Mouse (Mus musculus): ENCODE data around the gene Faap24. TPM values are rescaled to one million over a fixed set of nuclear protein-coding genes. Genes with fewer than 3 reads are reported as not detected.

Gene Faap24
- total and polyA plus RNA-seq, 2 experiments, result 1.0 to 1.8 TPM

- Histone ChIP-seq H3K27ac (replicated peaks; ENCODE audit: insufficient read depth, low read depth, low read length) (no peak overlapping the region), H3K4me1 (ENCODE audit: control insufficient read depth, insufficient read depth, low read length) (no peaks in the 10 kb centered on the region), H3K79me2 (ENCODE audit: control insufficient read depth, insufficient read depth, low read length) (no peaks in the 10 kb centered on the region), H3K9ac (ENCODE audit: low read depth, low read length) (no peak overlapping the region), H3K4me3 (ENCODE audit: insufficient read depth, low read depth, low read length) (no peak overlapping the region), H3K27me3 (ENCODE audit: control insufficient read depth, insufficient read depth, low read length) (no peaks in the 10 kb centered on the region), H3K36me3 (ENCODE audit: control insufficient read depth, insufficient read depth, low read length) (peaks cover 8% of the 10 kb centered on the region; the same call in 1 of the 2 replicates)
- WGBS, result 71% methylated on average over 9 of the region's 9 CpGs
- DNase-seq (ENCODE audit: extremely low read depth, low read depth, low spot score), result no peak
- no peak for TF ChIP-seq POLR2A (IDR thresholded peaks at IDR 0.05; ENCODE audit: extremely low read depth, insufficient read depth, low read length)
- TF ChIP-seq CTCF (IDR thresholded peaks at IDR 0.05; ENCODE audit: low read depth, low read length), result no peak
Observed at GRCm38 (mm10) chr7:35376623-35377022, 20.0 kb downstream of the Faap24 start.

- no peak overlapping the region for H3K27ac ChIP-seq (replicated peaks; ENCODE audit: insufficient read depth, low read depth, low read length)
- H3K4me3 ChIP-seq (ENCODE audit: insufficient read depth, low read depth, low read length), result no peak overlapping the region
- H3K9ac ChIP-seq (ENCODE audit: low read depth, low read length), result no peak overlapping the region
- H3K79me2 ChIP-seq (ENCODE audit: control insufficient read depth, insufficient read depth, low read length), result no peaks in the 10 kb centered on the region
- peaks cover 14% of the 10 kb centered on the region; the same call in 1 of the 2 replicates for H3K36me3 ChIP-seq (ENCODE audit: control insufficient read depth, insufficient read depth, low read length)
- no peaks in the 10 kb centered on the region for H3K4me1 ChIP-seq (ENCODE audit: control insufficient read depth, insufficient read depth, low read length)
- DNase-seq (ENCODE audit: extremely low read depth, low read depth, low spot score), result no peak
- TF ChIP-seq CTCF (IDR thresholded peaks at IDR 0.05; ENCODE audit: low read depth, low read length) (no peak), POLR2A (IDR thresholded peaks at IDR 0.05; ENCODE audit: extremely low read depth, insufficient read depth, low read length) (no peak)
- 92% methylated on average over 7 of the region's 7 CpGs for WGBS
- H3K27me3 ChIP-seq (ENCODE audit: control insufficient read depth, insufficient read depth, low read length), result no peaks in the 10 kb centered on the region
Observed at GRCm38 (mm10) chr7:35374265-35374664, 22.4 kb downstream of the Faap24 start.

GRCm38 (mm10) chr7:35373146-35373989 lies 23.3 kb downstream of the Faap24 start:
- H3K9ac ChIP-seq (ENCODE audit: low read depth, low read length), result no peak overlapping the region
- H3K27me3 ChIP-seq (ENCODE audit: control insufficient read depth, insufficient read depth, low read length), result no peaks in the 10 kb centered on the region
- peaks cover 14% of the 10 kb centered on the region; the same call in 1 of the 2 replicates for H3K36me3 ChIP-seq (ENCODE audit: control insufficient read depth, insufficient read depth, low read length)
- TF ChIP-seq CTCF (IDR thresholded peaks at IDR 0.05; ENCODE audit: low read depth, low read length) (no peak), POLR2A (IDR thresholded peaks at IDR 0.05; ENCODE audit: extremely low read depth, insufficient read depth, low read length) (no peak)
- H3K79me2 ChIP-seq (ENCODE audit: control insufficient read depth, insufficient read depth, low read length), result no peaks in the 10 kb centered on the region
- no peaks in the 10 kb centered on the region for H3K4me1 ChIP-seq (ENCODE audit: control insufficient read depth, insufficient read depth, low read length)
- WGBS, result 80% methylated on average over 16 of the region's 16 CpGs
- DNase-seq (ENCODE audit: extremely low read depth, low read depth, low spot score), result no peak
- no peak overlapping the region for H3K27ac ChIP-seq (replicated peaks; ENCODE audit: insufficient read depth, low read depth, low read length)
- H3K4me3 ChIP-seq (ENCODE audit: insufficient read depth, low read depth, low read length), result no peak overlapping the region

- peaks cover 14% of the 10 kb centered on the region; the same call in 1 of the 2 replicates for H3K36me3 ChIP-seq (ENCODE audit: control insufficient read depth, insufficient read depth, low read length)
- H3K27me3 ChIP-seq (ENCODE audit: control insufficient read depth, insufficient read depth, low read length), result no peaks in the 10 kb centered on the region
- no peak overlapping the region for H3K27ac ChIP-seq (replicated peaks; ENCODE audit: insufficient read depth, low read depth, low read length)
- no peak for TF ChIP-seq CTCF (IDR thresholded peaks at IDR 0.05; ENCODE audit: low read depth, low read length)
- no peak for TF ChIP-seq POLR2A (IDR thresholded peaks at IDR 0.05; ENCODE audit: extremely low read depth, insufficient read depth, low read length)
- H3K4me3 ChIP-seq (ENCODE audit: insufficient read depth, low read depth, low read length), result no peak overlapping the region
- 75% methylated on average over 14 of the region's 14 CpGs for WGBS
- no peaks in the 10 kb centered on the region for H3K4me1 ChIP-seq (ENCODE audit: control insufficient read depth, insufficient read depth, low read length)
- H3K9ac ChIP-seq (ENCODE audit: low read depth, low read length), result no peak overlapping the region
- DNase-seq (ENCODE audit: extremely low read depth, low read depth, low spot score), result no peak
- no peaks in the 10 kb centered on the region for H3K79me2 ChIP-seq (ENCODE audit: control insufficient read depth, insufficient read depth, low read length)
Observed at GRCm38 (mm10) chr7:35372483-35373017, 24.1 kb downstream of the Faap24 start.

- WGBS, result 92% methylated on average over 14 of the region's 14 CpGs
- H3K4me3 ChIP-seq (ENCODE audit: insufficient read depth, low read depth, low read length), result no peak overlapping the region
Observed at GRCm38 (mm10) chr7:35371096-35371495, 25.5 kb downstream of the Faap24 start.

More at GRCm38 (mm10) chr7:35371096-35371495, 25.5 kb downstream of the Faap24 start:
- H3K27me3 ChIP-seq (ENCODE audit: control insufficient read depth, insufficient read depth, low read length), result no peaks in the 10 kb centered on the region
- H3K27ac ChIP-seq (replicated peaks; ENCODE audit: insufficient read depth, low read depth, low read length), result no peak overlapping the region
- no peaks in the 10 kb centered on the region for H3K79me2 ChIP-seq (ENCODE audit: control insufficient read depth, insufficient read depth, low read length)
- no peak for TF ChIP-seq POLR2A (IDR thresholded peaks at IDR 0.05; ENCODE audit: extremely low read depth, insufficient read depth, low read length)
- H3K36me3 ChIP-seq (ENCODE audit: control insufficient read depth, insufficient read depth, low read length), result peaks cover 12% of the 10 kb centered on the region; the same call in 1 of the 2 replicates
- no peak for DNase-seq (ENCODE audit: extremely low read depth, low read depth, low spot score)
- no peaks in the 10 kb centered on the region for H3K4me1 ChIP-seq (ENCODE audit: control insufficient read depth, insufficient read depth, low read length)
- no peak overlapping the region for H3K9ac ChIP-seq (ENCODE audit: low read depth, low read length)

Data from liver, adult 2 months (tissue).